Mouse (Mus musculus): ENCODE results near the gene Fstl1. TPM values are rescaled to one million over a fixed set of nuclear protein-coding genes. Genes with fewer than 3 reads are reported as not detected.

The Fstl1 gene
- polyA plus RNA-seq, 1 experiment from 2014 or later: 90.2 TPM

DNA sequence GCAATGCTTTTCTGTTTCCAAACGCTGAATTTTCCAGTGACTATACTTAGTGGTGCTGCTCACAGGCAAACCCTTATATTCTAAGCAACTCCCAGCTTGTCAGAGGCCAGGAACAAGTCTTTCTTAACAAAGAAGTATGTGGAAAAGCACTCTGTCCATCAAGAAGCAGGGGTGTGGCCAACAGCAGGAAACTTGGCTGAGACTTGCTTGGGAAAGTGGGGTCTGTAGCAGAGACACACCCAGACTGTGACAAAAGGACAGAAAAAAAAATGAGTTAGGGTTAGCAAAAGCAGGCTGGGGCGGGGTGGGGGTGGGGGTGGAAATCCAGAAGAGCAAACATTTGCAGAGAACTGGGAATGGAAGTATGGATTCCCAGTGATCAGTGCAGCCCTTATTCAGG, 23.8 kb upstream of the Fstl1 start:
- DNase-seq (ENCODE audit: low spot score) (peak; percentile 54), ATAC-seq (peak; percentile 44; the same call in 1 of the 2 replicates)
- 24% methylated on average over 2 of the region's 2 CpGs for WGBS
- Histone ChIP-seq H3K4me2 (ENCODE audit: low read length) (no peak overlapping the region), H3K9ac (ENCODE audit: low read length) (no peak overlapping the region), H3K9me3 (replicated peaks; ENCODE audit: control insufficient read depth, low read length) (no peaks in the 10 kb centered on the region), H3K4me3 (ENCODE audit: low read depth, low read length) (no peak overlapping the region), H3K36me3 (ENCODE audit: control insufficient read depth, insufficient read depth, low read length) (no peaks in the 10 kb centered on the region), H3K27ac (ENCODE audit: low read depth, low read length) (no peak overlapping the region), H3K4me1 (ENCODE audit: control insufficient read depth, insufficient read depth, low read length) (no peaks in the 10 kb centered on the region), H3K27me3 (replicated peaks; ENCODE audit: control insufficient read depth, insufficient read depth, low read length) (no peaks in the 10 kb centered on the region)

DNA sequence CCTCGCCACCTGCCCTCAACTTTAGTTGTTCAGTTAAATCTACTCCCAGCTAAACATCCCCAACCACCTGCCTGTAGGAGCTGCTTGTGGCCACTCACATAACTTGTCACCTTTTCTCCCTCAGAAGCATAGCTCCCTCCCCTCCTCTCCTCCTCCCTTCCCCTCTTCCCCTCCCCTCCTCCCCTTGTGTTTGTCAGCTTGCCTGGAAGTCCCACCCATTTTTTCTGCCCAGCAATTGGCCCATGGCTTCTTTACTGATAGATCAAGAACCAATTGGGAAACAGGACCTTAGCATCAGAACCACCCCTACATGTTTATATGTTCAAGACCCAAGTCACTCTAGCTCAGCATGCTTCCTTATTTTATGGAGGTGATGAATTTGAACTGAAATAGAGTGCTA, 22.9 kb upstream of the Fstl1 start:
- no peaks in the 10 kb centered on the region for H3K4me1 ChIP-seq (ENCODE audit: control insufficient read depth, insufficient read depth, low read length)
- H3K27ac ChIP-seq (ENCODE audit: low read depth, low read length): no peak overlapping the region
- no peak overlapping the region for H3K4me3 ChIP-seq (ENCODE audit: low read depth, low read length)
- H3K36me3 ChIP-seq (ENCODE audit: control insufficient read depth, insufficient read depth, low read length): no peaks in the 10 kb centered on the region
- ATAC-seq (no peak), DNase-seq (ENCODE audit: low spot score) (no peak)
- H3K9ac ChIP-seq (ENCODE audit: low read length): no peak overlapping the region
- no peak overlapping the region for H3K4me2 ChIP-seq (ENCODE audit: low read length)
- WGBS: 83% methylated on average over 1 of the region's 1 CpGs
- H3K9me3 ChIP-seq (replicated peaks; ENCODE audit: control insufficient read depth, low read length): no peaks in the 10 kb centered on the region
- no peaks in the 10 kb centered on the region for H3K27me3 ChIP-seq (replicated peaks; ENCODE audit: control insufficient read depth, insufficient read depth, low read length)

DNA sequence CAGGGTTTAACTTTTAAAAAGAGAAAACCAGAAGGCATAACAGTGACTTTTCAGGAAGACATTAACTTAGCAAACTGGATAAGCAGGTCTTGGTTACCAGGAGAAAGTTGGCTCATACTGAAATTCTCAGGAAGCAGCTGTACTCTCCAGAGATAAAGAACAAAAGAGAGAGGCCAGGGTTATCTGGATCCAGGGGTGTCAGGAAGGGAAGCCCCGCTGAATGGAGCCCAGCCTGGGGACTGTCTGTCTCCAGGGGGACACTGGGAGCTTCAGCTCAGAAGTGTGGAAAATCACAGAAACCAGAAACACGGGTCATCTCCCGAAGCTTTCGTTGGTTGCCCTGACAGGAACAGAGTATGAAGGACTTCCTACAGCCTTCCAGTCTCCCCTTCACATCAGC, 22.2 kb upstream of the Fstl1 start:
- ATAC-seq (no peak), DNase-seq (ENCODE audit: low spot score) (no peak)
- H3K27me3 ChIP-seq (replicated peaks; ENCODE audit: control insufficient read depth, insufficient read depth, low read length): no peaks in the 10 kb centered on the region
- H3K4me2 ChIP-seq (ENCODE audit: low read length): no peak overlapping the region
- no peaks in the 10 kb centered on the region for H3K4me1 ChIP-seq (ENCODE audit: control insufficient read depth, insufficient read depth, low read length)
- H3K4me3 ChIP-seq (ENCODE audit: low read depth, low read length): no peak overlapping the region
- H3K27ac ChIP-seq (ENCODE audit: low read depth, low read length): no peak overlapping the region
- no peak overlapping the region for H3K9ac ChIP-seq (ENCODE audit: low read length)
- WGBS: 73% methylated on average over 4 of the region's 4 CpGs
- H3K9me3 ChIP-seq (replicated peaks; ENCODE audit: control insufficient read depth, low read length): no peaks in the 10 kb centered on the region
- no peaks in the 10 kb centered on the region for H3K36me3 ChIP-seq (ENCODE audit: control insufficient read depth, insufficient read depth, low read length)

DNA sequence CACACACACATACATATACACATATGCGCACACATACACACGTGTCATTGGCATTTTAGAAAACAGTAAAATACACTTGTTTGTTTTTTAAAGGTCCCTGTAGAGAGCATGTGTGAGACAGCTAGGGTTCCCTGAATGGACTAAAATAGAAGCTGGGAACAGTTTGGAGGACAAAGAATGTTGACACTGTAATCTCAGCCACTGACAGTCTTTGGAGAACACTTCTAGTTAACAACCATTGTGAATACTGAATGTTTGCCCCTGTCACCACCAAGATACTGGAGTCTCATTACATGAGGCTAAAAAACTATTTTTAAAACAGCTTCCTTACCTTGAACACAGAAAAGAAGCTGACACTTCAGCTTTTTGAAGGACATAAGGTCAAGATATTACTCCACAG, 19.4 kb upstream of the Fstl1 start:
- H3K27me3 ChIP-seq (replicated peaks; ENCODE audit: control insufficient read depth, insufficient read depth, low read length): no peaks in the 10 kb centered on the region
- WGBS: 96% methylated on average over 2 of the region's 2 CpGs
- no peaks in the 10 kb centered on the region for H3K36me3 ChIP-seq (ENCODE audit: control insufficient read depth, insufficient read depth, low read length)
- no peaks in the 10 kb centered on the region for H3K9me3 ChIP-seq (replicated peaks; ENCODE audit: control insufficient read depth, low read length)
- H3K4me1 ChIP-seq (ENCODE audit: control insufficient read depth, insufficient read depth, low read length): no peaks in the 10 kb centered on the region
- no peak overlapping the region for H3K4me2 ChIP-seq (ENCODE audit: low read length)
- DNase-seq (ENCODE audit: low spot score) (no peak), ATAC-seq (no peak)
- H3K9ac ChIP-seq (ENCODE audit: low read length): no peak overlapping the region
- H3K27ac ChIP-seq (ENCODE audit: low read depth, low read length): no peak overlapping the region
- H3K4me3 ChIP-seq (ENCODE audit: low read depth, low read length): no peak overlapping the region

DNA sequence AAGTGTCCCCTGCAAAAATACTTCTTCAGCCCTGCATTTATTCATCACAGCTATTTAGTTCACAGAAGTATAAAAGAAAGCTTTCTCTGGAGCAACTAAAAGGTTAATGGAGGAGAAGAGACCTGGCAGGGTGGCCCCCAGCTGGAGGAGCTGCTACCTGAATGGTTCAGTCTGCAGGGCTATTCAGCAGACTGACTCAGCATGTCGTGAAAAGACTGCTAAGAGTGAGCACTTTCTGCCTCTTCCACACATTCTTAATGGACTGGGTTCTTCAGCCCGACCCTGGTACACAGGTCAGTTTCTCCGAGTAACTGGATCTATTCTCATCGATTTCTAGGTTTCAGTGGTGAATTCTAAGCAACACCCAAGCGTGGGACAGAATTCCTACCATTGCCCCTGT, 12.9 kb upstream of the Fstl1 start:
- ATAC-seq: no peak
- Histone ChIP-seq H3K27me3 (replicated peaks; ENCODE audit: control insufficient read depth, insufficient read depth, low read length) (no peaks in the 10 kb centered on the region), H3K4me3 (ENCODE audit: low read depth, low read length) (no peak overlapping the region), H3K4me2 (ENCODE audit: low read length) (no peak overlapping the region), H3K36me3 (ENCODE audit: control insufficient read depth, insufficient read depth, low read length) (no peaks in the 10 kb centered on the region), H3K27ac (ENCODE audit: low read depth, low read length) (no peak overlapping the region), H3K4me1 (ENCODE audit: control insufficient read depth, insufficient read depth, low read length) (peaks cover 6% of the 10 kb centered on the region; the same call in 1 of the 2 replicates), H3K9me3 (replicated peaks; ENCODE audit: control insufficient read depth, low read length) (no peaks in the 10 kb centered on the region), H3K9ac (ENCODE audit: low read length) (no peak overlapping the region)
- WGBS: 16% methylated on average over 5 of the region's 5 CpGs
- DNase-seq (ENCODE audit: low spot score): no peak

DNA sequence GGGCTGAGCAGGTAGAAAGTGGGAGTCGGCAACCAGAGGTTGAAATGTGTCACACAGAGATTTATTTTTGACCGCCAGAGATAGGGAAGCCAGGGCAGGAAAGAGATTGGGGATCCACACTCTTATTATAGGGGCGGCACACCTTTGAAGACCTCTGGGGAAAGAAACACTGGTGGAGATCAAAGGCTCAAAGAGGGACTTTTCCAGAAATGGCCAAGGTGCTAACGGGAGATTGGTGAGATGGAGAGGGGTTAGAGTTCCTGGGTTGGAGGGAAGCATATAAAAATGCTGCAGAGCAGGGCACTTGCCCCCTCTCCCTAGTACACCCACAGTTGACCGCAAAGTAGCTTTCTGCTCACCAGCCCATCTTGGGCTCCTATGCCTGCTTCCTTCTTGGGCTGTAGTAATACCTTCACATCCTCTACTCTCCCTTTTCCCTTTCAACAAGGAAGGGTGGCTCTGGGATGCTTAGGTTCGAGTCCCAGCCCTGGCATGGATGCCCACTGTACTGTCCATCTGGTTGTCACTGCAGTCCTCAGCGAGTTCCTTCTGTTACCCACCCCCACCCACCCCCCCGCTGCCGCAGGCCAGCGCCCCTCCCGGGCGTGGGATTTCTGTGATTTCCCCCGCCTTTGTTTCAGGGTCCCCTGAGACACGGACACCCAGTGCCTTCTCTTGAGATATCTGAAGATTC, 360 bp upstream of the Fstl1 start:
- Histone ChIP-seq H3K27me3 (replicated peaks; ENCODE audit: control insufficient read depth, insufficient read depth, low read length) (no peaks in the 10 kb centered on the region), H3K9me3 (replicated peaks; ENCODE audit: control insufficient read depth, low read length) (no peaks in the 10 kb centered on the region), H3K4me1 (ENCODE audit: control insufficient read depth, insufficient read depth, low read length) (peaks cover 4% of the 10 kb centered on the region; the same call in 1 of the 2 replicates), H3K9ac (ENCODE audit: low read length) (peak overlapping the region; percentile 76), H3K4me2 (ENCODE audit: low read length) (peak overlapping the region; percentile 80), H3K4me3 (ENCODE audit: low read depth, low read length) (peak overlapping the region; percentile 74), H3K36me3 (ENCODE audit: control insufficient read depth, insufficient read depth, low read length) (no peaks in the 10 kb centered on the region), H3K27ac (ENCODE audit: low read depth, low read length) (no peak overlapping the region)
- peak; percentile 16 for DNase-seq (ENCODE audit: low spot score)
- 33% methylated on average over 14 of the region's 14 CpGs for WGBS
- ATAC-seq: peak; percentile 28

DNA sequence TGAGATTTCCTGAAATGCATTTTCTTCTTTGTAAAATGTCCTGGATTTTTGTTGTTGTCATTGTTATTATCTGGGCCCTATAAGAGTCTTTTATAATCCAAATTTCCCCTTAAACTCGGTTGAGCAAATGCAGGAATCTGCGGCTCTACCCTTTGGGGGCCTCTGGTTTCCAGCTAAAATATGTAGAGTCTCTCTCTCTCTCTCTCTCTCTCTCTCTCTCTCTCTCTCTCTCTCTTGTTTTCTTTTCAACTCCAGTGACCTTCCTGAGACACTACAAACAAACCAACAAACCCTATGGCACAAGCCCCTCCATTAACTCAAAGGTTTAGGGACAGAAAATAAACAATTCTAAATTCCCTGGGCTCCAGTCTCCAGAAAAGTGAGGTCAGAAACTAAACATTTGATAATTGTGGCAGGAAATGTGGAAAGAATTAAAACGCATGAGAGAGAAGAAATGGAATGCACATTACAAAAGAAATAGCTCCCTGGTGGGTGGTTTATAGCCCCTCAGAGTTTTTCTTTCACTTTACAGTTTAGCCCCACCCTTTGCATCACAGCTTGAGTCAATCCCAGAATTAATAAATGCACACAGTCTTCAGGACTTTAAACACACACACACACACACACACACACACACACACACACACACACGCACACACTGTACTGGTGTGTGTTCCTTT, 1.3 kb downstream of the Fstl1 start:
- DNase-seq (ENCODE audit: low spot score): peak; percentile 29
- WGBS: 6% methylated on average over 4 of the region's 4 CpGs
- H3K9ac ChIP-seq (ENCODE audit: low read length): peak overlapping the region; percentile 76; the same call in 1 of the 2 replicates

DNA sequence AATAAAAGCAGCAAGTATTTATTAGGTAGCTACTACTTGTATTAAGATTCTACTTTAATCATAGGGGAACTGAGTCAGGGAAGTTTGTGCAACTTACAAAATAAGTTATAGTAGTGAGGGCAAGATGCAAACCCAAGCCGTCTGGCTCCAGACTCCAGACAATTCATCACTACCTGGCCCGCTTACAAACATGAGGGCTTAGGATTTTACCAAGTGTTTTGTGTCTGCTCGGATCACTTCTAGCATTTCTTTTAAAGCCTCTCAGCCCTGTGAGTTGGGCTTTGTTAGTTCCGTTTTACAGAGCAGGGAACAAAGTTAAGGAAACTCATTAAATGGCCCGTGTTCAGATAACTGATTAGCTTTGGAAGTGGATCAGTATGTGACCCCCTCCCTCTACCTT, 1.9 kb downstream of the Fstl1 start:
- Histone ChIP-seq H3K4me3 (ENCODE audit: low read depth, low read length) (no peak overlapping the region), H3K4me2 (ENCODE audit: low read length) (peak overlapping the region; percentile 80), H3K9me3 (replicated peaks; ENCODE audit: control insufficient read depth, low read length) (no peaks in the 10 kb centered on the region), H3K27ac (ENCODE audit: low read depth, low read length) (0 out of 2 replicates have a peak overlapping the region, but pooled peaks have one; percentile 21), H3K27me3 (replicated peaks; ENCODE audit: control insufficient read depth, insufficient read depth, low read length) (no peaks in the 10 kb centered on the region), H3K4me1 (ENCODE audit: control insufficient read depth, insufficient read depth, low read length) (peaks cover 4% of the 10 kb centered on the region; the same call in 1 of the 2 replicates), H3K9ac (ENCODE audit: low read length) (no peak overlapping the region; the same call in 1 of the 2 replicates), H3K36me3 (ENCODE audit: control insufficient read depth, insufficient read depth, low read length) (no peaks in the 10 kb centered on the region)
- peak; percentile 14 for DNase-seq (ENCODE audit: low spot score)
- no peak for ATAC-seq
- WGBS: 10% methylated on average over 5 of the region's 5 CpGs

More for the DNA sequence above, 1.3 kb downstream of the Fstl1 start:
- ATAC-seq: no peak
- H3K27me3 ChIP-seq (replicated peaks; ENCODE audit: control insufficient read depth, insufficient read depth, low read length): no peaks in the 10 kb centered on the region
- peak overlapping the region; percentile 74 for H3K4me3 ChIP-seq (ENCODE audit: low read depth, low read length)
- no peaks in the 10 kb centered on the region for H3K9me3 ChIP-seq (replicated peaks; ENCODE audit: control insufficient read depth, low read length)
- H3K4me1 ChIP-seq (ENCODE audit: control insufficient read depth, insufficient read depth, low read length): peaks cover 4% of the 10 kb centered on the region; the same call in 1 of the 2 replicates
- H3K27ac ChIP-seq (ENCODE audit: low read depth, low read length): 0 out of 2 replicates have a peak overlapping the region, but pooled peaks have one; percentile 21
- H3K36me3 ChIP-seq (ENCODE audit: control insufficient read depth, insufficient read depth, low read length): no peaks in the 10 kb centered on the region
- peak overlapping the region; percentile 80 for H3K4me2 ChIP-seq (ENCODE audit: low read length)
